Mouse (Mus musculus) pancreas, adult 10 weeks (tissue): ENCODE results near the gene Gstm1. TPM values are rescaled to one million over a fixed set of nuclear protein-coding genes. Genes with fewer than 3 reads are reported as not detected.

Experiments
- polyA plus RNA-seq: library from polyadenylated mRNA; stranded (reverse); fragments of 350-450 nt; fragmentation: Illumina TruSeq; extraction: RNeasy Lipid Tissue Mini Kit (QIAGEN cat#74804); gene quantifications from one replicate; pipeline ENCODE4 v1.2.3, GENCODE M21; 2015; ENCODE audit warnings: low read depth, low replicate concordance; ENCODE audit not compliant: insufficient read depth

Gene Gstm1
- polyA plus RNA-seq = 199 TPM

GRCm38 (mm10) chr3:108017473-108018189 is at the start of gene Gstm1:
Gene Gstm1 (minus strand): TSS chr3:108017973.

GRCm38 (mm10) chr3:108044394-108045140 is 26.8 kb upstream of the Gstm1 start, which contains the start of gene Gstm4:
Gene Gstm4 (minus strand): TSS chr3:108044894.

GRCm38 (mm10) chr3:107986041-107986562 is 31.7 kb downstream of the Gstm1 start, which contains the start of gene Gstm2:
Gene Gstm2 (minus strand): TSS chr3:107986453.

GRCm38 (mm10) chr3:107968724-107969395 is 48.9 kb downstream of the Gstm1 start, which contains the start of gene Gstm3:
Gene Gstm3 (minus strand): TSS chr3:107969283.

Other genes with a start within 250 kb of the Gstm1 start
- not detected for gene Eps8l3, start 140.7 kb downstream of the Gstm1 start, polyA plus RNA-seq
- 23.1 TPM for gene Gstm5, start 122.2 kb downstream of the Gstm1 start, polyA plus RNA-seq
- gene Gstm7, start 86.2 kb downstream of the Gstm1 start, polyA plus RNA-seq = 5.1 TPM
- 1.3 TPM for gene Gstm6, start 74.2 kb downstream of the Gstm1 start, polyA plus RNA-seq
- gene Gstm3, start 48.7 kb downstream of the Gstm1 start, polyA plus RNA-seq = not detected
- gene Gstm2, start 31.5 kb downstream of the Gstm1 start, polyA plus RNA-seq = 106 TPM
- 3.2 TPM for gene Gstm4, start 26.9 kb upstream of the Gstm1 start, polyA plus RNA-seq
- gene Ampd2, start 68.7 kb upstream of the Gstm1 start, polyA plus RNA-seq = 39.0 TPM
- 4.3 TPM for gene Gnat2, start 74.8 kb upstream of the Gstm1 start, polyA plus RNA-seq
- gene Gnai3, start 128.2 kb upstream of the Gstm1 start, polyA plus RNA-seq = 15.9 TPM
- not detected for gene Gpr61, start 136.9 kb upstream of the Gstm1 start, polyA plus RNA-seq
- 5.3 TPM for gene Amigo1, start 168.4 kb upstream of the Gstm1 start, polyA plus RNA-seq
- 2.6 TPM for gene Cyb561d1, start 183.2 kb upstream of the Gstm1 start, polyA plus RNA-seq
- 5.2 TPM for gene Atxn7l2, start 193.0 kb upstream of the Gstm1 start, polyA plus RNA-seq
- gene Sypl2, start 208.7 kb upstream of the Gstm1 start, polyA plus RNA-seq = 0.87 TPM
- gene Psma5, start 239.0 kb upstream of the Gstm1 start, polyA plus RNA-seq = 19.0 TPM